Mouse (Mus musculus): ENCODE results near the gene Mss51.
A peak's percentile ranks its signal among the peaks of the same experiment; 100 is the strongest.

Mss51 gene

DNA sequence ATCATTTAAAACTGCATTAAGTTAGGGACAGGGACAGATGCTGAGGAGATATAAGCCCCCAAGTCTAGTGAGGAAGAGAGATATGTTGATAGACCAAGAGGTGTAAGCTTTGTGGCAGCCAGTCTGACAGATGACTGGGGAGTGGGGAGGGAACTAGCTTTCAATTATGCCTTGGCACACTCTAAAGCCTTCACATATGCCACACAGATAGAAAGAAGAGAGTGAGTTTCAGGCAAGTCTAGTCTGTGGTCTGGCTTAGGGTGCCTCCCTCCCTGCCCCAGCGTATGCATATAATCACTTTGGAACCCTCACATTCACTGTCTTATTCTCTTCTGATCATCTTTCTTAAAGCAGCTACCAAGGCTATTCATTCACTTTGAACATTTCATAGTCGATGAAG lies 45.4 kb downstream of the Mss51 start:
- no peak for DNase-seq

DNA sequence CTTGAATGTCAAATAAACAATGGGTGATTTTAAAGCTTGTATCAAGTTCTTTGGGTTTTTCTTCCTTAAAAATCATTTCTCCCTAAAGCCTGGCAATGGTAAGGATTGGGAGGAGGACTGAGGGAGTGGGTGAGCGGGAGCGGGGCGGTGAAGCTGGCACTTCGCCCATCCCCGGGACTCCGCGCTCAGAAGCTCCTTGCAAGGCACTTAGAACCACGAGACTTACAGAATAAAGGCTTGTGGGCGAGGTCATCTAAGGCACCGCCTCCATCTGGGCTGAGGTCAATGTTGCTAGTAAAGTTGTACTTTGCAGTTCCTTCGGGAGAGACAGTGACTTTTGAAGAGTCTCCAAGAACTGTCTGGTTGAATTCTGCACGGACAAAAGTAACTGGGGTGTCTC lies 49.5 kb downstream of the Mss51 start:
- DNase-seq: peak; percentile 14 to 31

DNA sequence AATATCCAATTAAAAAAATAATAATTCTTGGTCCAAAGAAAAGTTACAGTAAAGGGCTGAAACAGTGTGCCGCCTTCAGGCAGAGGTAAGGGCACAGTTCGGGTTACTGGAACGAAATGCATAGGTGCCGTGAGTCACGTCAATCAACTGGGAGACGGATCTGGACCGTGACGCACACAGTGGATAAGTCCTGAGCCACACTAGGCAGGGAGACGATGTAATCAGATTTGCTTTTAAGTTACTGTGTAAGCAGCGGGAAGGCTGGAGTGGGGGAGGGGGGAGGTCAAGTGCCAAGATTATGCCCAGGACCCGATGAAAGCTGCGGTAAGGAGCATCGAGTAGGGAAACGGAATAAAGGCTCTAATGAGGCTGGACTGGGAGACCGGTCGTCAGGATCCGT lies 54.4 kb downstream of the Mss51 start:
- no peak for DNase-seq

DNA sequence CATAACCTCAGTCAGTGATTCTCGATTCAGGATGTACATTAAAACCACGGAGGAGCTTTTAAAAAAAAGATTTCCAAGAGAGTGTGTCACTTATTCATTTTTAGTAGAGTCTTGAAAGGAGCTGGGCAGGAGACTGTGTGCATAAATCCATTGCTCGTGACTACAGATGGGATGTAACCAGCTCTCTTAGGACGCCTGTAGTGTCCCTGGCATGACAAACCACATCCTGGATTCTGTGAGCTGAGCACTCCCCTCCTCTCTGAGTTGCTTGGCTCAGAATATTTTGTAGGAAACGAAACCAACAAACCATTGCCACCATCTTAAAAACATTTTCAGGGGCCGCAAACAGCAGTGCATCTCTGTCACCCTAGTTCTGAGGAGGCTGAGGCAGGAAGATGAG lies 59.7 kb downstream of the Mss51 start:
- no peak for DNase-seq

Data from lung, postnatal 4 days (tissue).